Mouse (Mus musculus) liver, embryonic 15.5 days (tissue): Measurements from ENCODE around the gene Snd1. TPM values are rescaled to one million over a fixed set of nuclear protein-coding genes. Genes with fewer than 3 reads are reported as not detected.

Experiments
- ATAC-seq: fragments of 200-750 bp; cut with Nextera tagmentation; 2 replicates; pipeline ENCODE4 v1.8.0; 2017; ENCODE audit warnings: moderate number of reproducible peaks, mild to moderate bottlenecking, moderate library complexity; ENCODE audit not compliant: insufficient read depth
- H3K27ac ChIP-seq: fragments of 300-500 bp; sonication (generic); replicated peaks from 2 replicates; pipeline ENCODE4 v1.5.1; 2015; ENCODE audit warnings: mild to moderate bottlenecking, inconsistent platforms
- H3K27me3 ChIP-seq: fragments of 300-500 bp; sonication (generic); 2 replicates; pipeline ENCODE4 v1.6.1; 2015; ENCODE audit warnings: mild to moderate bottlenecking, inconsistent platforms
- H3K36me3 ChIP-seq: fragments of 300-500 bp; sonication (generic); replicated peaks from 2 replicates; pipeline ENCODE4 v1.6.1; 2015; ENCODE audit warnings: moderate library complexity, mild to moderate bottlenecking, inconsistent platforms
- H3K4me1 ChIP-seq: fragments of 300-500 bp; sonication (generic); replicated peaks from 2 replicates; pipeline ENCODE4 v1.6.1; 2015; ENCODE audit warnings: inconsistent platforms
- H3K4me2 ChIP-seq: fragments of 300-500 bp; sonication (generic); 2 replicates; pipeline ENCODE4 v1.6.1; 2015; ENCODE audit warnings: moderate library complexity, mild to moderate bottlenecking, inconsistent platforms
- H3K4me3 ChIP-seq: fragments of 300-500 bp; sonication (generic); replicated peaks from 2 replicates; pipeline ENCODE4 v1.5.1; 2015; ENCODE audit warnings: mild to moderate bottlenecking, inconsistent platforms
- H3K9ac ChIP-seq: fragments of 300-500 bp; sonication (generic); 2 replicates; pipeline ENCODE4 v1.6.1; 2015; ENCODE audit warnings: moderate library complexity, mild to moderate bottlenecking, inconsistent platforms
- H3K9me3 ChIP-seq: fragments of 300-500 bp; sonication (generic); replicated peaks from 2 replicates; pipeline ENCODE4 v1.6.1; 2016; ENCODE audit warnings: inconsistent platforms
- WGBS: fragments of 180-500 bp; shearing (Covaris S2); methylation state at CpG from one replicate; pipeline ENCODE4 v1.1.7; 2015; ENCODE audit warnings: mixed read lengths; ENCODE audit not compliant: insufficient replicate concordance; 5-methylcytosine and 5-hydroxymethylcytosine counted together
- polyA plus RNA-seq: library from polyadenylated mRNA; unstranded; fragments of >200 nt; fragmentation: Nextera tagmentation; extraction: Ambion mirVana; gene quantifications from 2 replicates; pipeline ENCODE4 v1.2.1, GENCODE M21; 2015

Gene Snd1
- polyA plus RNA-seq, 1 experiment from 2014 or later: 51.1 TPM

- H3K4me1 ChIP-seq: peaks cover 20% of the 10 kb centered on the region
- no peaks in the 10 kb centered on the region for H3K36me3 ChIP-seq
- H3K27me3 ChIP-seq: no peaks in the 10 kb centered on the region
- WGBS: 73% methylated on average over 6 of the region's 6 CpGs
- no peak overlapping the region for H3K4me3 ChIP-seq
- no peak overlapping the region for H3K4me2 ChIP-seq
- H3K9me3 ChIP-seq: no peaks in the 10 kb centered on the region
- no peak overlapping the region for H3K9ac ChIP-seq
- H3K27ac ChIP-seq: no peak overlapping the region
- ATAC-seq: no peak; the same call in 1 of the 2 replicates
Measured at GRCm38 (mm10) chr6:28731246-28731645, 256.3 kb downstream of the Snd1 start.

GRCm38 (mm10) chr6:28733884-28734647 is 259.1 kb downstream of the Snd1 start:
- Histone ChIP-seq H3K4me3 (no peak overlapping the region), H3K4me2 (no peak overlapping the region), H3K27me3 (no peaks in the 10 kb centered on the region), H3K9ac (no peak overlapping the region), H3K36me3 (no peaks in the 10 kb centered on the region), H3K27ac (no peak overlapping the region), H3K9me3 (no peaks in the 10 kb centered on the region), H3K4me1 (peaks cover 23% of the 10 kb centered on the region)
- WGBS: 66% methylated on average over 5 of the region's 5 CpGs
- peak; percentile 25; the same call in 1 of the 2 replicates for ATAC-seq

GRCm38 (mm10) chr6:28735116-28735515 is 260.2 kb downstream of the Snd1 start:
- no peak for ATAC-seq
- no peak overlapping the region for H3K9ac ChIP-seq
- H3K4me3 ChIP-seq: no peak overlapping the region
- WGBS: 60% methylated on average over 9 of the region's 9 CpGs
- H3K9me3 ChIP-seq: no peaks in the 10 kb centered on the region
- H3K36me3 ChIP-seq: no peaks in the 10 kb centered on the region
- no peak overlapping the region for H3K27ac ChIP-seq
- no peaks in the 10 kb centered on the region for H3K27me3 ChIP-seq
- H3K4me2 ChIP-seq: no peak overlapping the region
- H3K4me1 ChIP-seq: peaks cover 16% of the 10 kb centered on the region; the same call in 1 of the 2 replicates

- ATAC-seq: no peak
- no peak overlapping the region for H3K4me3 ChIP-seq
- no peaks in the 10 kb centered on the region for H3K27me3 ChIP-seq
- no peak overlapping the region for H3K9ac ChIP-seq
- H3K4me1 ChIP-seq: peaks cover 16% of the 10 kb centered on the region; the same call in 1 of the 2 replicates
- no peaks in the 10 kb centered on the region for H3K36me3 ChIP-seq
- no peaks in the 10 kb centered on the region for H3K9me3 ChIP-seq
- H3K4me2 ChIP-seq: no peak overlapping the region
- H3K27ac ChIP-seq: no peak overlapping the region
- WGBS: 71% methylated on average over 7 of the region's 7 CpGs
Measured at GRCm38 (mm10) chr6:28736665-28737064, 261.7 kb downstream of the Snd1 start.

GRCm38 (mm10) chr6:28737601-28738000 is 262.7 kb downstream of the Snd1 start:
- Histone ChIP-seq H3K4me3 (no peak overlapping the region), H3K4me2 (no peak overlapping the region), H3K36me3 (no peaks in the 10 kb centered on the region), H3K27ac (no peak overlapping the region), H3K9ac (no peak overlapping the region), H3K27me3 (no peaks in the 10 kb centered on the region), H3K9me3 (no peaks in the 10 kb centered on the region), H3K4me1 (peaks cover 16% of the 10 kb centered on the region; the same call in 1 of the 2 replicates)
- no peak; the same call in 1 of the 2 replicates for ATAC-seq
- 41% methylated on average over 1 of the region's 1 CpGs for WGBS

- Histone ChIP-seq H3K9ac (no peak overlapping the region), H3K4me2 (no peak overlapping the region), H3K9me3 (no peaks in the 10 kb centered on the region), H3K27me3 (no peaks in the 10 kb centered on the region), H3K4me3 (no peak overlapping the region), H3K27ac (no peak overlapping the region), H3K4me1 (no peaks in the 10 kb centered on the region; the same call in 1 of the 2 replicates), H3K36me3 (peaks cover 21% of the 10 kb centered on the region; the same call in 1 of the 2 replicates)
- no peak for ATAC-seq
- WGBS: 85% methylated on average over 1 of the region's 1 CpGs
Measured at GRCm38 (mm10) chr6:28743586-28743985, 268.6 kb downstream of the Snd1 start.

- H3K9ac ChIP-seq: no peak overlapping the region
- 72% methylated on average over 7 of the region's 7 CpGs for WGBS
- no peaks in the 10 kb centered on the region for H3K27me3 ChIP-seq
- no peak overlapping the region for H3K4me3 ChIP-seq
- no peaks in the 10 kb centered on the region for H3K9me3 ChIP-seq
- H3K27ac ChIP-seq: no peak overlapping the region
- ATAC-seq: no peak
- H3K4me1 ChIP-seq: no peaks in the 10 kb centered on the region; the same call in none of the 2 replicates
- peaks cover 21% of the 10 kb centered on the region; the same call in 1 of the 2 replicates for H3K36me3 ChIP-seq
- H3K4me2 ChIP-seq: no peak overlapping the region
Measured at GRCm38 (mm10) chr6:28745864-28746263, 270.9 kb downstream of the Snd1 start.

- no peak for ATAC-seq
- Histone ChIP-seq H3K4me3 (no peak overlapping the region), H3K9me3 (no peaks in the 10 kb centered on the region), H3K36me3 (peaks cover 21% of the 10 kb centered on the region; the same call in 1 of the 2 replicates), H3K4me1 (no peaks in the 10 kb centered on the region; the same call in none of the 2 replicates), H3K9ac (no peak overlapping the region), H3K4me2 (no peak overlapping the region), H3K27me3 (no peaks in the 10 kb centered on the region), H3K27ac (no peak overlapping the region)
- WGBS: 72% methylated on average over 5 of the region's 5 CpGs
Measured at GRCm38 (mm10) chr6:28747025-28747424, 272.1 kb downstream of the Snd1 start.

- WGBS: 73% methylated on average over 14 of the region's 14 CpGs
- Histone ChIP-seq H3K9ac (no peak overlapping the region), H3K4me3 (no peak overlapping the region), H3K27ac (no peak overlapping the region), H3K4me2 (no peak overlapping the region), H3K36me3 (peaks cover 21% of the 10 kb centered on the region; the same call in 1 of the 2 replicates), H3K9me3 (no peaks in the 10 kb centered on the region), H3K27me3 (no peaks in the 10 kb centered on the region), H3K4me1 (no peaks in the 10 kb centered on the region; the same call in none of the 2 replicates)
- peak; percentile 58 for ATAC-seq
Measured at GRCm38 (mm10) chr6:28747931-28748670, 273.2 kb downstream of the Snd1 start.

GRCm38 (mm10) chr6:28749224-28749623 is 274.3 kb downstream of the Snd1 start:
- H3K9me3 ChIP-seq: no peaks in the 10 kb centered on the region
- peaks cover 3% of the 10 kb centered on the region for H3K4me1 ChIP-seq
- no peak overlapping the region for H3K4me3 ChIP-seq
- H3K27ac ChIP-seq: no peak overlapping the region
- no peaks in the 10 kb centered on the region for H3K27me3 ChIP-seq
- H3K9ac ChIP-seq: no peak overlapping the region
- ATAC-seq: no peak
- WGBS: 60% methylated on average over 3 of the region's 3 CpGs
- H3K4me2 ChIP-seq: no peak overlapping the region
- H3K36me3 ChIP-seq: peaks cover 21% of the 10 kb centered on the region; the same call in 1 of the 2 replicates

- WGBS: 76% methylated on average over 3 of the region's 3 CpGs
- H3K4me2 ChIP-seq: no peak overlapping the region
Measured at GRCm38 (mm10) chr6:28751186-28751585, 276.2 kb downstream of the Snd1 start.

More at GRCm38 (mm10) chr6:28751186-28751585, 276.2 kb downstream of the Snd1 start:
- no peak overlapping the region for H3K27ac ChIP-seq
- peaks cover 17% of the 10 kb centered on the region for H3K4me1 ChIP-seq
- no peak for ATAC-seq
- H3K4me3 ChIP-seq: no peak overlapping the region
- H3K27me3 ChIP-seq: no peaks in the 10 kb centered on the region
- H3K9ac ChIP-seq: no peak overlapping the region
- H3K36me3 ChIP-seq: peaks cover 18% of the 10 kb centered on the region; the same call in 1 of the 2 replicates
- H3K9me3 ChIP-seq: no peaks in the 10 kb centered on the region
